Mouse (Mus musculus): Measurements from ENCODE around the gene Crhr2.
A peak's percentile ranks its signal among the peaks of the same experiment; 100 is the strongest.

DNA sequence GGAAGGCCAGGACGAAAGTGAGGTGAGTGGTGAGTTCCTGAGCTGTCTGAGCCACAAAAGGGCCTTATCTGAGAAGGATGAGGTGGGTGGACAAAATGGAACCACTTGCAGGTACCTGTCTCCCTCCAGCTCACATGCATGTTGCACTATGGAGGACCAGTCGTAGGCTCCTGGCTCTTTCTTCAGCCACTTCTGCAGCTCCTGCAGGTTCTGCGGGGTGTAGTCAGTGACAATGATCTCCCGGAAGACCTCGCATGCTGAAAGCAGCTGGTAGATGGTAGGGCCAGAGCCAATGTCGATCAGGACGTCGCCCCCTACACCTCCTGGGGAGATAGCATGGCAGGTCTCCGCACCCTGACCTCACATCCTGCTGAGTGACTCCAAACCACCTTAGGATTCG, 40.4 kb upstream of the Crhr2 start:
- no peak for TF ChIP-seq CTCF (IDR thresholded peaks at IDR 0.05; ENCODE audit: insufficient read depth, low read length)
- peak; percentile 72; the same call in 1 of the 2 replicates for TF ChIP-seq POLR2A (IDR thresholded peaks at IDR 0.05; ENCODE audit: borderline replicate concordance, extremely low read depth, low read depth, low read length)
